ENCODE assay signal across 13 mouse cellular contexts in genomic region chr5:30107611-30108041, GRCm38 (mm10). TPM values are rescaled to one million over a fixed set of nuclear protein-coding genes. Genes with fewer than 3 reads are reported as not detected.
DNase-seq lines count a peak whose midpoint lies in the region; ATAC-seq and TF ChIP-seq lines count a peak whose summit lies in the region.
"Had no signal": no experiment of that assay in that cellular context is flagged by ENCODE, and none has a peak within 500 bp of the region (broad histone marks: within the 10 kb centered on the region; RNA-seq: fewer than 3 reads in every experiment).

No protein-coding gene starts in this region.

- ATAC-seq in liver, postnatal 0 days = no peak
- no peak for ATAC-seq in liver, embryonic 11.5 days (replicated peaks; ENCODE audit: low FRiP score)
- ATAC-seq in forebrain, embryonic 11.5 days (replicated peaks; ENCODE audit: low FRiP score) = no peak
- peak; percentile 29 for ATAC-seq in neural tube, embryonic 14.5 days (ENCODE audit: low read depth)
- no peak for ATAC-seq in CD4-positive, CD25-positive, alpha-beta regulatory T cell, adult 4 months

- WGBS in liver, postnatal 0 days (ENCODE audit: insufficient replicate concordance) = 20% methylated on average over 5 of the region's 5 CpGs
- 16% methylated on average over 5 of the region's 5 CpGs for WGBS in liver, embryonic 11.5 days
- WGBS in forebrain, embryonic 11.5 days = 5% methylated on average over 5 of the region's 5 CpGs
- 3% methylated on average over 5 of the region's 5 CpGs for WGBS in limb, embryonic 10.5 days
- WGBS in neural tube, embryonic 14.5 days = 1% methylated on average over 5 of the region's 5 CpGs

- no peaks in the 10 kb centered on the region for H3K9me3 ChIP-seq in liver, postnatal 0 days (ENCODE audit: low read length)
- no peaks in the 10 kb centered on the region for H3K9me3 ChIP-seq in liver, embryonic 11.5 days (ENCODE audit: control insufficient read depth, low read length)
- no peaks in the 10 kb centered on the region for H3K9me3 ChIP-seq in forebrain, embryonic 11.5 days (ENCODE audit: control insufficient read depth, low read length)
- no peaks in the 10 kb centered on the region for H3K9me3 ChIP-seq in limb, embryonic 10.5 days (replicated peaks)
- no peaks in the 10 kb centered on the region for H3K9me3 ChIP-seq in neural tube, embryonic 14.5 days (ENCODE audit: control insufficient read depth, low read length)
- H3K9me3 ChIP-seq: limb, embryonic 15.5 days had no signal

- no peak overlapping the region for H3K4me2 ChIP-seq in liver, postnatal 0 days (ENCODE audit: low read depth, low read length)
- no peak overlapping the region for H3K4me2 ChIP-seq in liver, embryonic 11.5 days
- H3K4me2 ChIP-seq in forebrain, embryonic 11.5 days (ENCODE audit: low read depth, low read length, severe bottlenecking) = peak overlapping the region; percentile 99; the same call in 1 of the 2 replicates
- H3K4me2 ChIP-seq in neural tube, embryonic 14.5 days (ENCODE audit: low read depth, low read length) = peak overlapping the region; percentile 93
- H3K4me2 ChIP-seq: limb, embryonic 15.5 days had no signal

- peaks cover 22% of the 10 kb centered on the region for H3K4me1 ChIP-seq in liver, postnatal 0 days (ENCODE audit: insufficient read depth)
- H3K4me1 ChIP-seq in liver, embryonic 11.5 days (replicated peaks; ENCODE audit: control insufficient read depth, insufficient read depth, low read length) = peaks cover 11% of the 10 kb centered on the region
- H3K4me1 ChIP-seq in forebrain, embryonic 11.5 days (replicated peaks; ENCODE audit: control insufficient read depth, insufficient read depth, low read length) = peaks cover 37% of the 10 kb centered on the region
- peaks cover 57% of the 10 kb centered on the region for H3K4me1 ChIP-seq in limb, embryonic 10.5 days
- peaks cover 37% of the 10 kb centered on the region for H3K4me1 ChIP-seq in neural tube, embryonic 14.5 days (ENCODE audit: control insufficient read depth, insufficient read depth, low read length)

- no peaks in the 10 kb centered on the region for H3K36me3 ChIP-seq in liver, postnatal 0 days (replicated peaks; ENCODE audit: insufficient read depth, low read length)
- no peaks in the 10 kb centered on the region for H3K36me3 ChIP-seq in liver, embryonic 11.5 days (ENCODE audit: control insufficient read depth, insufficient read depth, low read length)
- H3K36me3 ChIP-seq in forebrain, embryonic 11.5 days (ENCODE audit: control insufficient read depth, insufficient read depth, low read length) = no peaks in the 10 kb centered on the region
- no peaks in the 10 kb centered on the region for H3K36me3 ChIP-seq in limb, embryonic 10.5 days
- H3K36me3 ChIP-seq in neural tube, embryonic 14.5 days (ENCODE audit: control insufficient read depth, insufficient read depth, low read length) = no peaks in the 10 kb centered on the region
- H3K36me3 ChIP-seq: limb, embryonic 15.5 days had no signal

- no peak overlapping the region for H3K9ac ChIP-seq in liver, postnatal 0 days (replicated peaks)
- H3K9ac ChIP-seq in liver, embryonic 11.5 days (ENCODE audit: low read depth, low read length) = no peak overlapping the region
- H3K9ac ChIP-seq in forebrain, embryonic 11.5 days (ENCODE audit: low read length) = peak overlapping the region; percentile 40
- peak overlapping the region; percentile 25; the same call in 1 of the 2 replicates for H3K9ac ChIP-seq in neural tube, embryonic 14.5 days (replicated peaks; ENCODE audit: low read depth, low read length)
- H3K9ac ChIP-seq: limb, embryonic 15.5 days had no signal

- DNase-seq in liver, postnatal 0 days = peak; percentile 10
- DNase-seq in liver, embryonic 11.5 days (ENCODE audit: low spot score) = no peak
- DNase-seq in forebrain, embryonic 11.5 days (ENCODE audit: low spot score) = peak; percentile 57
- no peak for DNase-seq in limb, embryonic 10.5 days (ENCODE audit: low spot score)
- no peak for DNase-seq in right cerebral cortex, postnatal 4 days
- no peak for DNase-seq in layer of hippocampus, postnatal 14 days (ENCODE audit: low spot score in 2 of 2)
- DNase-seq: gastrocnemius, postnatal 25 days; kidney, postnatal 36 days had no signal

- H3K4me3 ChIP-seq in liver, postnatal 0 days (ENCODE audit: low read depth, low read length) = no peak overlapping the region
- no peak overlapping the region for H3K4me3 ChIP-seq in liver, embryonic 11.5 days (ENCODE audit: low read depth, low read length)
- H3K4me3 ChIP-seq in forebrain, embryonic 11.5 days (ENCODE audit: low read depth, low read length) = peak overlapping the region; percentile 62; the same call in 1 of the 2 replicates
- peak overlapping the region; percentile 16; the same call in 1 of the 2 replicates for H3K4me3 ChIP-seq in limb, embryonic 10.5 days
- H3K4me3 ChIP-seq in neural tube, embryonic 14.5 days (ENCODE audit: low read depth, low read length) = peak overlapping the region; percentile 59; the same call in 1 of the 2 replicates
- H3K4me3 ChIP-seq: limb, embryonic 15.5 days had no signal

- TF ChIP-seq CTCF in liver, postnatal 0 days (IDR thresholded peaks at IDR 0.05; ENCODE audit: low read depth) = no peak

- peaks cover 61% of the 10 kb centered on the region for H3K27me3 ChIP-seq in liver, postnatal 0 days (ENCODE audit: insufficient read depth, low read length)
- H3K27me3 ChIP-seq in liver, embryonic 11.5 days (replicated peaks; ENCODE audit: control insufficient read depth, insufficient read depth, low read length) = peaks cover 84% of the 10 kb centered on the region
- peaks cover 5% of the 10 kb centered on the region; the same call in 1 of the 2 replicates for H3K27me3 ChIP-seq in forebrain, embryonic 11.5 days (ENCODE audit: control insufficient read depth, insufficient read depth, low read length)
- peaks cover 100% of the 10 kb centered on the region for H3K27me3 ChIP-seq in limb, embryonic 10.5 days (ENCODE audit: low read depth, poor library complexity, severe bottlenecking)
- H3K27me3 ChIP-seq in neural tube, embryonic 14.5 days (ENCODE audit: control insufficient read depth, insufficient read depth, low read length) = no peaks in the 10 kb centered on the region

- H3K27ac ChIP-seq in liver, postnatal 0 days (ENCODE audit: low read depth) = no peak overlapping the region
- H3K27ac ChIP-seq in liver, embryonic 11.5 days (ENCODE audit: low read depth, low read length) = no peak overlapping the region
- H3K27ac ChIP-seq in forebrain, embryonic 11.5 days (ENCODE audit: low read depth, low read length) = peak overlapping the region; percentile 8
- no peak overlapping the region for H3K27ac ChIP-seq in limb, embryonic 10.5 days
- peak overlapping the region; percentile 72 for H3K27ac ChIP-seq in neural tube, embryonic 14.5 days (ENCODE audit: low read depth, low read length)
- H3K27ac ChIP-seq: limb, embryonic 15.5 days had no signal

- no peak for TF ChIP-seq EP300 in liver, postnatal 0 days (IDR thresholded peaks at IDR 0.05; ENCODE audit: low read depth)

RNA-seq across cellular contexts. Expression of gene 3110082J24Rik, which starts 1.7 kb away (rescaled TPM):
- not detected in 2 replicates for polyA plus RNA-seq in liver, postnatal 0 days (2015; fragmentation: Nextera tagmentation; extraction: Ambion mirVana)
- not detected in 2 replicates for polyA plus RNA-seq in liver, embryonic 11.5 days (2014; fragmentation: Nextera tagmentation; extraction: Ambion mirVana)
- 3.6 and 4.7 TPM in 2 replicates for polyA plus RNA-seq in forebrain, embryonic 11.5 days (2014; fragmentation: Nextera tagmentation; extraction: Ambion mirVana)
- polyA plus RNA-seq in limb, embryonic 10.5 days (2016; fragmentation: Nextera tagmentation; extraction: Ambion mirVana) = not detected in 2 replicates
- 4.3 and 4.8 TPM in 2 replicates for polyA plus RNA-seq in neural tube, embryonic 14.5 days (2014; fragmentation: Nextera tagmentation; extraction: Ambion mirVana)
- total RNA-seq in layer of hippocampus, postnatal 14 days (2021) = 1 to 10 TPM; 2.9 to 5.5 TPM
- not detected for polyA plus RNA-seq in CD4-positive, CD25-positive, alpha-beta regulatory T cell, adult 4 months (2017; shearing (Covaris generic))
- total RNA-seq: gastrocnemius, postnatal 25 days; heart, postnatal 25 days had no signal
- polyA plus RNA-seq: limb, embryonic 15.5 days; stomach, embryonic 16.5 days had no signal

RNA-seq across cellular contexts. Expression of gene Garem2, which starts 2.7 kb away (rescaled TPM):
- 0.02 TPM in 1 of 2 replicates, not detected in the other for polyA plus RNA-seq in liver, postnatal 0 days (2015; fragmentation: Nextera tagmentation; extraction: Ambion mirVana)
- polyA plus RNA-seq in liver, embryonic 11.5 days (2014; fragmentation: Nextera tagmentation; extraction: Ambion mirVana) = 0.18 and 0.35 TPM in 2 replicates
- polyA plus RNA-seq in forebrain, embryonic 11.5 days (2014; fragmentation: Nextera tagmentation; extraction: Ambion mirVana) = 17.2 and 19.8 TPM in 2 replicates
- polyA plus RNA-seq in limb, embryonic 10.5 days (2016; fragmentation: Nextera tagmentation; extraction: Ambion mirVana) = 0.23 and 0.46 TPM in 2 replicates
- polyA plus RNA-seq in neural tube, embryonic 14.5 days (2014; fragmentation: Nextera tagmentation; extraction: Ambion mirVana) = 12.5 and 13.3 TPM in 2 replicates
- 10 to 100 TPM; 13.7 to 14.8 TPM for total RNA-seq in layer of hippocampus, postnatal 14 days (2021)
- not detected for polyA plus RNA-seq in CD4-positive, CD25-positive, alpha-beta regulatory T cell, adult 4 months (2017; shearing (Covaris generic))
- total RNA-seq: gastrocnemius, postnatal 25 days had no signal

RNA-seq across cellular contexts. Expression of gene Tyms, which starts 34.2 kb away (rescaled TPM):
- 84.6 and 101 TPM in 2 replicates for polyA plus RNA-seq in liver, postnatal 0 days (2015; fragmentation: Nextera tagmentation; extraction: Ambion mirVana)
- 344 and 357 TPM in 2 replicates for polyA plus RNA-seq in liver, embryonic 11.5 days (2014; fragmentation: Nextera tagmentation; extraction: Ambion mirVana)
- 303 and 309 TPM in 2 replicates for polyA plus RNA-seq in forebrain, embryonic 11.5 days (2014; fragmentation: Nextera tagmentation; extraction: Ambion mirVana)
- 404 and 416 TPM in 2 replicates for polyA plus RNA-seq in limb, embryonic 10.5 days (2016; fragmentation: Nextera tagmentation; extraction: Ambion mirVana)
- polyA plus RNA-seq in neural tube, embryonic 14.5 days (2014; fragmentation: Nextera tagmentation; extraction: Ambion mirVana) = 35.3 and 42.4 TPM in 2 replicates
- 1 to 10 TPM; 7.1 to 7.9 TPM for total RNA-seq in layer of hippocampus, postnatal 14 days (2021)
- 10 to 100 TPM; 58.0 to 73.1 TPM for polyA plus RNA-seq in CD4-positive, CD25-positive, alpha-beta regulatory T cell, adult 4 months (2017; shearing (Covaris generic))

RNA-seq across cellular contexts. Expression of gene Hadha, which starts 47.3 kb away (rescaled TPM):
- polyA plus RNA-seq in liver, postnatal 0 days (2015; fragmentation: Nextera tagmentation; extraction: Ambion mirVana) = 224 and 228 TPM in 2 replicates
- polyA plus RNA-seq in liver, embryonic 11.5 days (2014; fragmentation: Nextera tagmentation; extraction: Ambion mirVana) = 122 and 128 TPM in 2 replicates
- 93.1 and 97.4 TPM in 2 replicates for polyA plus RNA-seq in forebrain, embryonic 11.5 days (2014; fragmentation: Nextera tagmentation; extraction: Ambion mirVana)
- polyA plus RNA-seq in limb, embryonic 10.5 days (2016; fragmentation: Nextera tagmentation; extraction: Ambion mirVana) = 105 and 119 TPM in 2 replicates
- 55.2 and 71.0 TPM in 2 replicates for polyA plus RNA-seq in neural tube, embryonic 14.5 days (2014; fragmentation: Nextera tagmentation; extraction: Ambion mirVana)
- total RNA-seq in layer of hippocampus, postnatal 14 days (2021) = 10 to 100 TPM; 78.4 to 95.1 TPM
- polyA plus RNA-seq in CD4-positive, CD25-positive, alpha-beta regulatory T cell, adult 4 months (2017; shearing (Covaris generic)) = 100 to 1,000 TPM in 1 of 2 experiments, 10 to 100 TPM in 1; 85.0 to 124 TPM

RNA-seq across cellular contexts. Expression of gene Hadhb, which starts 47.4 kb away (rescaled TPM):
- 421 and 447 TPM in 2 replicates for polyA plus RNA-seq in liver, postnatal 0 days (2015; fragmentation: Nextera tagmentation; extraction: Ambion mirVana)
- polyA plus RNA-seq in liver, embryonic 11.5 days (2014; fragmentation: Nextera tagmentation; extraction: Ambion mirVana) = 145 and 167 TPM in 2 replicates
- polyA plus RNA-seq in forebrain, embryonic 11.5 days (2014; fragmentation: Nextera tagmentation; extraction: Ambion mirVana) = 105 and 108 TPM in 2 replicates
- 120 and 126 TPM in 2 replicates for polyA plus RNA-seq in limb, embryonic 10.5 days (2016; fragmentation: Nextera tagmentation; extraction: Ambion mirVana)
- polyA plus RNA-seq in neural tube, embryonic 14.5 days (2014; fragmentation: Nextera tagmentation; extraction: Ambion mirVana) = 54.5 and 67.6 TPM in 2 replicates
- total RNA-seq in layer of hippocampus, postnatal 14 days (2021) = 10 to 100 TPM; 80.1 to 81.8 TPM
- 100 to 1,000 TPM; 173 to 208 TPM for polyA plus RNA-seq in CD4-positive, CD25-positive, alpha-beta regulatory T cell, adult 4 months (2017; shearing (Covaris generic))

Comparison
In these comparisons a context has a peak if more than half of its experiments do, and no peak if none do; other contexts are left out.
1. DNase-seq: peak in liver, postnatal 0 days (single experiment) and forebrain, embryonic 11.5 days (single experiment); none in liver, embryonic 11.5 days (single experiment), limb, embryonic 10.5 days (single experiment), right cerebral cortex, postnatal 4 days (single experiment) and layer of hippocampus, postnatal 14 days (0 of 2).
2. H3K27ac ChIP-seq: peak in forebrain, embryonic 11.5 days (single experiment) and neural tube, embryonic 14.5 days (single experiment); none in liver, postnatal 0 days (single experiment), liver, embryonic 11.5 days (single experiment) and limb, embryonic 10.5 days (single experiment).
3. H3K4me2 ChIP-seq: peak in forebrain, embryonic 11.5 days (single experiment) and neural tube, embryonic 14.5 days (single experiment); none in liver, postnatal 0 days (single experiment) and liver, embryonic 11.5 days (single experiment).
4. H3K4me3 ChIP-seq: peak in forebrain, embryonic 11.5 days (single experiment), limb, embryonic 10.5 days (single experiment) and neural tube, embryonic 14.5 days (single experiment); none in liver, postnatal 0 days (single experiment) and liver, embryonic 11.5 days (single experiment).
5. H3K9ac ChIP-seq: peak in forebrain, embryonic 11.5 days (single experiment) and neural tube, embryonic 14.5 days (single experiment); none in liver, postnatal 0 days (single experiment) and liver, embryonic 11.5 days (single experiment).